Comparison of ENCODE assay signal across 10 mouse cellular contexts in genomic region chr19:29844036-29844661, GRCm38 (mm10). TPM values are rescaled to one million over a fixed set of nuclear protein-coding genes. Genes with fewer than 3 reads are reported as not detected.
DNase-seq lines count a peak whose midpoint lies in the region; ATAC-seq and TF ChIP-seq lines count a peak whose summit lies in the region.
"Had no signal": no experiment of that assay in that cellular context is flagged by ENCODE, and none has a peak within 500 bp of the region (broad histone marks: within the 10 kb centered on the region; RNA-seq: fewer than 3 reads in every experiment).

No protein-coding gene starts in this region.

- H3K27me3 ChIP-seq in embryonic facial prominence, embryonic 10.5 days (replicated peaks; ENCODE audit: low read depth, poor library complexity, severe bottlenecking) = no peaks in the 10 kb centered on the region
- H3K27me3 ChIP-seq in forebrain, postnatal 0 days (ENCODE audit: insufficient read depth, low read length) = no peaks in the 10 kb centered on the region
- no peaks in the 10 kb centered on the region for H3K27me3 ChIP-seq in midbrain, postnatal 0 days (ENCODE audit: insufficient read depth, low read length)
- no peaks in the 10 kb centered on the region for H3K27me3 ChIP-seq in liver, embryonic 12.5 days (replicated peaks)
- H3K27me3 ChIP-seq: limb, embryonic 13.5 days had no signal

- no peak overlapping the region for H3K9ac ChIP-seq in forebrain, postnatal 0 days
- no peak overlapping the region for H3K9ac ChIP-seq in midbrain, postnatal 0 days (replicated peaks; ENCODE audit: low read length, poor library complexity, severe bottlenecking)
- no peak overlapping the region for H3K9ac ChIP-seq in liver, embryonic 12.5 days
- H3K9ac ChIP-seq: limb, embryonic 13.5 days had no signal

- ATAC-seq in forebrain, postnatal 0 days = peak; percentile 75
- peak; percentile 77 for ATAC-seq in midbrain, postnatal 0 days (ENCODE audit: low FRiP score)
- ATAC-seq in liver, embryonic 12.5 days = no peak

- 60% methylated on average over 12 of the region's 12 CpGs for WGBS in embryonic facial prominence, embryonic 10.5 days
- WGBS in forebrain, postnatal 0 days = 9% methylated on average over 12 of the region's 12 CpGs
- WGBS in midbrain, postnatal 0 days = 30% methylated on average over 12 of the region's 12 CpGs
- WGBS in liver, embryonic 12.5 days (ENCODE audit: insufficient replicate concordance) = 63% methylated on average over 12 of the region's 12 CpGs

- no peak for DNase-seq in left cerebral cortex, adult 2 months (ENCODE audit: extremely low spot score in 1 of 2, low spot score in 2 of 2)
- DNase-seq in left cerebral cortex, postnatal 36 days (ENCODE audit: low spot score in 2 of 2) = no peak
- no peak for DNase-seq in embryonic facial prominence, embryonic 10.5 days (ENCODE audit: low spot score)
- DNase-seq in forebrain, postnatal 0 days = peak; percentile 65
- peak; percentile 81 for DNase-seq in midbrain, postnatal 0 days (ENCODE audit: low spot score)
- DNase-seq in thymus, postnatal 0 days (ENCODE audit: low spot score) = no peak
- no peak for DNase-seq in cerebellum, adult 9-11 months
- DNase-seq: adrenal gland, postnatal 25 days had no signal

- no peaks in the 10 kb centered on the region for H3K36me3 ChIP-seq in embryonic facial prominence, embryonic 10.5 days (replicated peaks)
- no peaks in the 10 kb centered on the region for H3K36me3 ChIP-seq in forebrain, postnatal 0 days (ENCODE audit: insufficient read depth)
- H3K36me3 ChIP-seq in midbrain, postnatal 0 days (ENCODE audit: insufficient read depth, low read length) = no peaks in the 10 kb centered on the region
- no peaks in the 10 kb centered on the region for H3K36me3 ChIP-seq in liver, embryonic 12.5 days
- H3K36me3 ChIP-seq: limb, embryonic 13.5 days had no signal

- peak overlapping the region; percentile 0; the same call in 1 of the 2 replicates for H3K4me2 ChIP-seq in forebrain, postnatal 0 days (ENCODE audit: low read depth)
- H3K4me2 ChIP-seq in midbrain, postnatal 0 days (ENCODE audit: low read depth, low read length, poor library complexity, severe bottlenecking) = no peak overlapping the region
- no peak overlapping the region for H3K4me2 ChIP-seq in liver, embryonic 12.5 days
- H3K4me2 ChIP-seq: limb, embryonic 13.5 days had no signal

- TF ChIP-seq CTCF in left cerebral cortex, adult 2 months (IDR thresholded peaks at IDR 0.05) = no peak
- TF ChIP-seq CTCF in forebrain, postnatal 0 days (IDR thresholded peaks at IDR 0.05; ENCODE audit: low read depth) = no peak
- TF ChIP-seq CTCF in midbrain, postnatal 0 days (IDR thresholded peaks at IDR 0.05) = no peak

- H3K4me3 ChIP-seq in left cerebral cortex, adult 2 months = no peak overlapping the region
- no peak overlapping the region for H3K4me3 ChIP-seq in embryonic facial prominence, embryonic 10.5 days
- H3K4me3 ChIP-seq in forebrain, postnatal 0 days (ENCODE audit: low read depth, low read length) = no peak overlapping the region
- no peak overlapping the region for H3K4me3 ChIP-seq in midbrain, postnatal 0 days (ENCODE audit: low read depth, low read length)
- no peak overlapping the region for H3K4me3 ChIP-seq in liver, embryonic 12.5 days
- H3K4me3 ChIP-seq: limb, embryonic 13.5 days had no signal

- H3K27ac ChIP-seq in left cerebral cortex, adult 2 months = peak overlapping the region; percentile 37; the same call in 1 of the 2 replicates
- peak overlapping the region; percentile 5; the same call in 1 of the 2 replicates for H3K27ac ChIP-seq in embryonic facial prominence, embryonic 10.5 days (replicated peaks)
- peak overlapping the region; percentile 23; the same call in 1 of the 2 replicates for H3K27ac ChIP-seq in forebrain, postnatal 0 days (ENCODE audit: low read depth, low read length)
- peak overlapping the region; percentile 57 for H3K27ac ChIP-seq in midbrain, postnatal 0 days (ENCODE audit: low read depth, low read length)
- H3K27ac ChIP-seq in liver, embryonic 12.5 days = no peak overlapping the region

- intact Hi-C loops in left cerebral cortex, adult 2 months (cut with DNase I) = loop anchor here (5.0 kb wide), 1 partner anchor 83 kb away; the partner anchor contains the start of gene Il33
- intact Hi-C loops in left cerebral cortex, postnatal 36 days (cut with DNase I) = loop anchor here (10.0 kb wide), 1 partner anchor 101 kb away; no protein-coding TSS in a partner anchor

- peaks cover 10% of the 10 kb centered on the region for H3K4me1 ChIP-seq in embryonic facial prominence, embryonic 10.5 days
- H3K4me1 ChIP-seq in forebrain, postnatal 0 days (ENCODE audit: insufficient read depth) = peaks cover 4% of the 10 kb centered on the region; the same call in 1 of the 2 replicates
- no peaks in the 10 kb centered on the region for H3K4me1 ChIP-seq in midbrain, postnatal 0 days (ENCODE audit: insufficient read depth, low read length)
- no peaks in the 10 kb centered on the region for H3K4me1 ChIP-seq in liver, embryonic 12.5 days

- no peaks in the 10 kb centered on the region for H3K9me3 ChIP-seq in embryonic facial prominence, embryonic 10.5 days
- H3K9me3 ChIP-seq in forebrain, postnatal 0 days (ENCODE audit: low read length) = no peaks in the 10 kb centered on the region
- no peaks in the 10 kb centered on the region for H3K9me3 ChIP-seq in midbrain, postnatal 0 days (ENCODE audit: low read length)
- no peaks in the 10 kb centered on the region for H3K9me3 ChIP-seq in liver, embryonic 12.5 days (replicated peaks)
- H3K9me3 ChIP-seq: limb, embryonic 13.5 days had no signal

RNA-seq across cellular contexts. Expression of gene Ranbp6, which starts 31.4 kb away (rescaled TPM):
- 10 to 100 TPM; 32.1 to 36.4 TPM for total RNA-seq in left cerebral cortex, adult 2 months (2021)
- 10 to 100 TPM; 31.1 to 33.8 TPM for total RNA-seq in left cerebral cortex, postnatal 36 days (2021)
- 21.7 and 23.7 TPM in 2 replicates for polyA plus RNA-seq in embryonic facial prominence, embryonic 10.5 days (2016; fragmentation: Nextera tagmentation; extraction: Ambion mirVana)
- total RNA-seq in forebrain, postnatal 0 days (2014; rRNA removed) = 48.5 and 58.7 TPM in 2 replicates
- 26.4 and 32.2 TPM in 2 replicates for polyA plus RNA-seq in forebrain, postnatal 0 days (2015; fragmentation: Nextera tagmentation; extraction: Ambion mirVana)
- total RNA-seq in midbrain, postnatal 0 days (2014; rRNA removed) = 47.2 and 62.2 TPM in 2 replicates
- polyA plus RNA-seq in midbrain, postnatal 0 days (2015; fragmentation: Nextera tagmentation; extraction: Ambion mirVana) = 38.8 and 39.4 TPM in 2 replicates
- 16.9 and 17.8 TPM in 2 replicates for polyA plus RNA-seq in thymus, postnatal 0 days (2015; fragmentation: Nextera tagmentation; extraction: Ambion mirVana)
- polyA plus RNA-seq in liver, embryonic 12.5 days (2016; fragmentation: Nextera tagmentation; extraction: Ambion mirVana) = 9.7 and 9.9 TPM in 2 replicates

RNA-seq across cellular contexts. Expression of gene 9930021J03Rik, which starts 38.4 kb away (rescaled TPM):
- 10 to 100 TPM; 38.3 to 41.1 TPM for total RNA-seq in left cerebral cortex, adult 2 months (2021)
- 10 to 100 TPM; 33.2 to 40.4 TPM for total RNA-seq in left cerebral cortex, postnatal 36 days (2021)
- polyA plus RNA-seq in embryonic facial prominence, embryonic 10.5 days (2016; fragmentation: Nextera tagmentation; extraction: Ambion mirVana) = 3.8 and 4.0 TPM in 2 replicates
- 29.7 and 35.0 TPM in 2 replicates for total RNA-seq in forebrain, postnatal 0 days (2014; rRNA removed)
- 4.5 and 5.7 TPM in 2 replicates for polyA plus RNA-seq in forebrain, postnatal 0 days (2015; fragmentation: Nextera tagmentation; extraction: Ambion mirVana)
- total RNA-seq in midbrain, postnatal 0 days (2014; rRNA removed) = 27.0 and 27.5 TPM in 2 replicates
- 5.1 and 6.3 TPM in 2 replicates for polyA plus RNA-seq in midbrain, postnatal 0 days (2015; fragmentation: Nextera tagmentation; extraction: Ambion mirVana)
- polyA plus RNA-seq in thymus, postnatal 0 days (2015; fragmentation: Nextera tagmentation; extraction: Ambion mirVana) = 4.2 and 5.4 TPM in 2 replicates
- 2.2 and 2.4 TPM in 2 replicates for polyA plus RNA-seq in liver, embryonic 12.5 days (2016; fragmentation: Nextera tagmentation; extraction: Ambion mirVana)

Comparison
In these comparisons a context has a peak if more than half of its experiments do, and no peak if none do; other contexts are left out.
1. DNase-seq: peak in forebrain, postnatal 0 days (single experiment) and midbrain, postnatal 0 days (single experiment); none in left cerebral cortex, adult 2 months (0 of 2), left cerebral cortex, postnatal 36 days (0 of 2), embryonic facial prominence, embryonic 10.5 days (single experiment), thymus, postnatal 0 days (single experiment) and cerebellum, adult 9-11 months (single experiment).